Mouse (Mus musculus) left cerebral cortex, adult 18-20 months (tissue): Measurements from ENCODE around the gene Adgrb2. TPM values are rescaled to one million over a fixed set of nuclear protein-coding genes. Genes with fewer than 3 reads are reported as not detected.

Experiments used
- DNase-seq, 2 experiments: peaks; one replicate each; pipeline ENCODE4 v3.0.0; 2021 to 2022; ENCODE audit warnings: low spot score in 2 of 2, mixed read lengths in 1 of 2
- total RNA-seq, 2 experiments: library from RNA; stranded (reverse); gene quantifications; 2 replicates each; pipeline ENCODE4 v1.2.3; 2021

Gene Adgrb2
- total RNA-seq, 2 experiments from 2014 or later: 366 to 382 TPM

- peak; percentile 65 to 75 for DNase-seq
Measured at GRCm38 (mm10) chr4:130023511-130024231, 39.0 kb downstream of the Adgrb2 start.

DNA sequence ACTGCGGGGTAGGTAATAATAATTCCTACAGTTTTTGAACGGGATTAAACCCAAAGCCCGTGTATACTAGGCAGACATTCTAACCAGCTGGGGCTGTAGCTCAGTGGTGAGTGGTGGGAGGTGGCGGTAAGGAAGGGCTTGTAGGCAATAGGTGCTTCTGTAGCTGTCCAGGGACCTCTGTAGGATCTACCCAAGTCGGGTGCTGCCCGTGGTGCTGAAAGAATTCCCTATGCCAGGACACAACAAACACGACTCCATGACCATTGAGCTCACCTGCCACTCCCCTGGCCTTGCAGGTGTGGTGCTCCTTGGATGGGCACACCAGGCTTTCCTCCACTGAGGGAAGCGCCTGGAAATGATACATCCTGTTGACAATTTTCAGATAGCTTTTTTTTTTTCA is 40.9 kb downstream of the Adgrb2 start:
- DNase-seq: no peak

DNA sequence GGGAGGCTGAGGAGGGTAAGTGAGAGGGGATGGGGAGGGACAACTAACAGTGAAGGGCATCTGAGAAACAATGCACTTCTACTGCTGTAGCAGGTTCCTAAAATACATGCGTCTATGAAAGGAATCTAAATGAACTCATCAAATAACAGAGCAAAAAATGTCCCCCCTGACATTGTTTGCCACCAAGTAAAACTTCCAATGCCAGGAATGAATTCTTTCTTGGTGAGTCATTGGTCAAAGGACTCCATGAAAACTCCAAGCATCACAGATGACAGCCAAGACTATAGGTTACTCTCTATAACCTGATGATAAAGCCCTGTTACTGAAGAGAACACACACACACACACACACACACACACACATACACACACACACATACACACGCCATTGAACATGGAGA is 46.5 kb downstream of the Adgrb2 start:
- DNase-seq: no peak

DNA sequence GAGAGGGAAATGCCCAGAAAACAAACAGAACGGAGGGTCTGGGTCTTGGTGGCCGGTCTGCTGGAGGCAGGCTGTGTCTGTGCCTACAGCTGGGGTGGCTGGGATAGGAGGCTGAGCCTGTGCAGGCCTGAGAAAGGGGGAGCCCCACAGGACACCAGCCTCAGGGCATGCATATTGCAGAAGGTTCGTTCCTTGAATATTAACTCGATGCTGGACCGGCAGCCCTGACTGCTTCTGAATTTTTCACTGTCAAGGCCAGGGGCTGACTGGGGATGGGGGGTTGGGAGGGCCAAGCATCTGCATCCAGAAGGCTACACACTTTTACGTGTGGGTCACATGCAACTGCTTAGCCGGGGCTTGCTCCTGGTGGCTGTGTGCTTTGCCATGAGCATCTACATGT is 48.8 kb downstream of the Adgrb2 start:
- DNase-seq: no peak

- DNase-seq: peak in 1 of 2 experiments; percentile 53
Measured at GRCm38 (mm10) chr4:130036112-130036511, 51.4 kb downstream of the Adgrb2 start.

DNA sequence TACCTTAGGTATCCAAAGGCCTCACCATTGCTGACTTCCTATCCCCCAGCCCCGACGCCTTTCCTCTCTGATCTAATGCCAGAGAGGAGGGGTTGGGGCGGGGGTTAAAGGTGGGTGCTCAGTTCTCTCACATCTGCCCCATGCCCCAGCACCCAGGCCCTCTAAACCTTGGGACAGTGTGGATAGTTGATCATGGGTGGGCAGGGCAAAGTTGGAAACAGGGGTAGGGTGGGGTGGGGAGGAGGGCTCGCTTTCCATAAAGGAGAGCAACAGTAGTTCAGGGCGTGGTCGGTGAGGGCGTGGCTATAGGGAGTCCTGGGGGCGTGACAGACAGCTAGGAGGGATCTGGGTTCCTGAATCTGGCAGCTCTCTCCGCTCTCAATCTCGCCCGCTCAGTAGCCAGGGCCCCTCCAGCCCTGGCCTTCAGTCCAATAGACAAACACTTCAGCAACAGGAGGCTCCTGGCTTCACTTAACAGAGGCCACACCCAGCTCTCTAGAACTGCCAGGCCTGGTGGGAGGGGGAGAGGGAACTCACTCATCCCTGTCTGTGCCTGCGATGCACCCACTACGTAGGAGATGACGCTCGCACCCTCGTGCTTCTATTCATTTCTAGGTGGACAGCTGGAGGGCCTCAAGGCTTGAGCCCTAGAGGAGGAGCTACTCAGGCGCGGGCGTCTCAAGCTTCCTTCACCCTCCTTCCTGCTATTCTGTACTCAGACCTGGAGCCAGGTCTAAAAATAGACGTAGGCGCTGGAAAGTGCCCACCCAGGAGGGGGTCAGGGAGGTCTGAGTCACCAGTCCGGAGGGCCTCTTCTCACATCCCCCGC is 52.1 kb downstream of the Adgrb2 start:
- DNase-seq: peak; percentile 69 to 70

DNA sequence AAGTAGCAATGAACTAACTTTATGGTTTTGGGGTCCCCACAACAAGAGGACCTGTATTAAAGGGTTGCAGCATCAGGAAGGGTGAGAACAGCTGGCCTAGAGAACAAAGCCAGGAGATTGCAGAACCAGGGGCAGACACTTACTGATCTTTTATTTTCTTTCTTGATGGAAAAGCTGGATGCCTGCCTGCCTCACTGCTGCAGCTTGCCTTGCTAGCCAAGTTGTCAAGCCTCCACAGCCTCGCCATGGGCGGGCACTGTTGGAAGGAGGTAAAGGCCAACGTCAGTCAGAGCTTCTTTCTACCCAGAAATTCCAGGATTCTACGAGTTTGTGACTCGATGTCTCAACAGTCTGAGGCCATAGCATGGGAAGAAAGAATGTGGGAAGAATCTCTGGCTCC is 54.7 kb downstream of the Adgrb2 start:
- no peak for DNase-seq

GRCm38 (mm10) chr4:130041076-130041475 is 56.4 kb downstream of the Adgrb2 start:
- DNase-seq: no peak

DNA sequence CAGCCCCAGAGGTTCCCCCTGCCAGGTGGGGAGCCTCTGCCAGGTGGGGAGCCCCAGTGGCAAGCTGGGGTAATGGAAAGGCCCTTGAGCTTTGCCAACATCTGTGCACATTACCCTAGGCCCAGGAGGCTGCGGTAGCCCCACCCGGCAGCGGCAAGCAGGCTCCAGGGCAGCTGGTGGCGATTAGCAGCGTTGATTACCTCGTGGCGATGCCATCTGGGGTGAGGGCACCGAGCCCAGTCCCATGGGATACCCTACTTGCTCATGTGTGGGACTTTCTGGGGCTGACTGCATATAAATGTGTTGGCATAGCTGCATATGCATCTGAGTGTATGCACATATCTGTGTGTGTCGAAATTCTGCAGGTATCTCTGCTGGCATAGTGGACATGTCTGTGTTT is 59.5 kb downstream of the Adgrb2 start:
- DNase-seq: no peak

DNA sequence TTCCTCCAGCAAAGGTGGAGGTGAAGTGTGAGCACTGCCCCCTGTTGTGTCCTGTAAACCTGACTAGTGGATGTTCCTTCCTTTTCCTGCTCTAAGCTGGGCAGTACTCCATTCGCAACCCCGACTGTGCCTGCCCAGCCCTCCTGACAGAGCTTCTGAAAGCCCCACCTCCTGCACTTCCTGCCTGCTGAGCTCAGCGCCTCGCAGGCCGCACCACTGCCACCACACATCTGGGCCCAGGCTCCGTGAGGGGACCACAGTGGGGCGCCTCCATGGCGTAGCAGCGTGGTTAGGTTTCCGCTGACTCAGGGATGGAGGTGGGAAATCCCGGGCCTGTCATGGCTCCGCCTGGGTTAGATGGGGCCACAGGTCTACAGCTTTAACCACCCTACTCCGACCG is 60.9 kb downstream of the Adgrb2 start:
- no peak for DNase-seq

DNA sequence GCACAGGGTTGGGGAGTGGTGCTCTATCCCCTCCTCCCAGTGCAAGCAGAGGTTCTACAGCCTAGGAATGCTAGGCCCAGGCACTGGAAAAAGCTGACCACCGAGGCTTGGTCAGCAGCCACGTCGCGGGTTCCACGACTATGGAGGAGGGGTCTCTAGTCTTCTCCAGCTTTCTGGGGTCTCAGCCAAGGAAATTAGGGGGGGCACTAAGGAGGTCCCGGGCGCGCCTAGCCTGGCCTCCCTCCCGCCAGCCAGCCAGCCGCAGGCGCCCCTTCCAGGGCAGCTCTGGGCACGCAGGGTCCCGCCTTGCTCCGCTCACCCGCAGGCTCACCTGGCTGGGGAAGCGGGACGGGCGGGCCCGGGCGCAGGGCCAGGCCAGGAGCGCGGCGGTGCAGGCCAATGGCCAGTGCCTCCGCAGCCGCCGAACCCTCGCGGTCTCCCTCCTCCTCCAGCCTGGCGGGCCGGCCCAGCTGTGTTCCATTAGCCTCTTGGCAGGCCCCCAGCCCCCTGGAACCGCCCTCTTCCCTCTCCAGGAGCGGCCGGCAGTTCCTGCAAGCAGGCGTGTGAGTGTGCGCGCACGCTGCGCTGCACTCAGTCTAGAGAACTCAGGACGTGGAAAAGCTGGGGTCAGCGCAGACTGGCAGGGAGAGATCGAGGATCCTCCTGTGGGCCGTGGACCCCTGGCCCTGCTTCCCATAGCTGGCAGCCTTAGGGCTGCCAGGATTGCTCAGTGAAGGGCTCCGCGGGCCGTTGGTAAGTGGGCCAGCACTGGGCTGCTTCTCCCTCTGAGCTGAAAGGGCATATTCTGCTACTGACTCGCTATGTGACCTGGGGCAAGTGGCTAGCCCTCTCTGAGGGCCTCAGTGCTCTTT is 62.9 kb downstream of the Adgrb2 start, which contains the start of gene Col16a1:
Col16a1 (plus strand) TSS at position 510 of the 872 bp plus-strand sequence.
- DNase-seq: peak; percentile 71 to 73

DNA sequence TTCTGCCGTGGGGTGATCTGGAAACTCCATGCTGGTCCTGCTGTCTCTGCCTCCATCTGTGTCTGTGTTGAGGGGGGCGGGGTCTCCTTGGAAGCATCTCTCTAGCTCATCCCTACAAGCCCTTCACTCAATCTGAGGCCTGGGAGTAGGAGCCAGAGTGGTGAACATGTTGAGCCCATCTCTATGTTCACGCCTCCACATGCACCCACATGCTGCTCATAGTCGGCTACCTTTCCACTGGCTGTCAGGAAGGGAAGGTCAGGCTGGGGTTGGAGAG is 63.5 kb downstream of the Adgrb2 start:
- DNase-seq: no peak

DNA sequence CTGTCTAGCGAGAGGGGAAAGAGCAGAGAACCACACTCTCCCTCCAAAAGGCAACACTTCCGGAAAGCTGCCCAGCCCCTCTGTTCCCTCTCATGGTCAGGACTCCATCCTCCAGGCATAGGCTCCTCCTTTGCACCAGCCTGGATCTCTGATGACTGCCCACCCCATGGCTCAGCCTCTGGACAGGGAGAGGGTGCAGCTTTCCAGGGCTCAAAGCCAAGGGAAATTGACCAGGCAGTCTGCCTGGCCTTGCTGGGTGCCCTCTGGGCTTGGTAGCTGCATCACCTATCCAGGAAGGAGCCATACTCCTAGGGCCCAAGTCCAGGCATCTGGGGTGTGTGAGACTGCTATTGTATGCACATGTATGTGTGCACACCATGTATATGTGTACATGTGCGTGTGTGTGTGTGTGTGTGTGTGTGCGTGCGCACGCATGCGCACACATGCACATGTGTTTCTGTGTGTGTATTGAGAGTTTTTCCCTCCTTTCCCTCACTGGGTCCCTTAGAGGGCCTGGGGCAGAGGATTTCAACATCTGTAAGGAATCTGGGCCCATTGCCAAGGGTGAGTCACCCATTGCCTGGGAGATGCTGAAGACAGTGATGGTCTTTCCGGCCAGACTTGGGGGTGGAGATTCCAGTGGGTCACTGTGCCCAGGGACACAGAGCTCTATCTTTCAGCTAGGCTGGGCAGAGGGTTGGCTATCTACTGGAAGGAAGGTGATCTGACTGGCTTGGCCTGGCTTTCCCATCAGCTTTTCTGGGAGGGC is 65.6 kb downstream of the Adgrb2 start:
- DNase-seq: peak in 1 of 2 experiments; percentile 42

DNA sequence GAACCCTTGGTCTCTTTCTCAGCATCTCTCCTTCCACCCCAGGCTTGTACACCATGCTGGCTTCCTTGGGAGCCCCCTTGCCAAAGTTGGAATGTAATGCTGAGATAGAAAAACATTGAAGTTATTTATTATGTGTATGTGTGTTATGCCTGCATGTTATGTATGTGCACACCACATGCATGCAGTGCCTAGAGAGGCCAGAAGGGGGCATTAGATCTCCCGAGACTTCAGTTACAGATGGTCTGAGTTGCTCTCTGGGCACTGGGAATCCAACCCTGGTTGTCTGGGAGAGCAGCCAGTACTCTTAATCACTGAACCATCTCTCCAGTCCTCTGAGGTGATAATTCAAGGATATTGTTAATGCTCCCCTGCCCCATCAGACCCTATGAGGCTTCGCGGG is 67.6 kb downstream of the Adgrb2 start:
- no peak for DNase-seq

DNA sequence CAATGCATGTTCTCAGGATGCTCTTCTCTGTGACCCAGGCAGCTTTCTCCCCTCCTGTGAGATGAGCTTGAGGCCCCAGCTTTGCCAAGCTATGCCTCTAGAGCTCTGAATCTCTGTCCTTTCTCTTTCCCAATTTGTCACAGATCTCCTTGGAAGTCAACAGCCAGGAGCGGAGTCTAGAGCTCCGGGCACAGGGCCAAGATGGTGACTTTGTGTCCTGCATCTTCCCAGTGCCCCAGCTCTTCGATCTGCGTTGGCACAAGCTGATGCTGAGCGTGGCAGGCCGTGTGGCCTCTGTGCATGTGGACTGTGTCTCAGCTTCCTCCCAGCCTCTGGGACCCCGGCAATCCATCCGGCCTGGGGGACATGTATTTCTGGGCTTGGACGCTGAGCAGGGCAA is 68.4 kb downstream of the Adgrb2 start:
- no peak for DNase-seq

DNA sequence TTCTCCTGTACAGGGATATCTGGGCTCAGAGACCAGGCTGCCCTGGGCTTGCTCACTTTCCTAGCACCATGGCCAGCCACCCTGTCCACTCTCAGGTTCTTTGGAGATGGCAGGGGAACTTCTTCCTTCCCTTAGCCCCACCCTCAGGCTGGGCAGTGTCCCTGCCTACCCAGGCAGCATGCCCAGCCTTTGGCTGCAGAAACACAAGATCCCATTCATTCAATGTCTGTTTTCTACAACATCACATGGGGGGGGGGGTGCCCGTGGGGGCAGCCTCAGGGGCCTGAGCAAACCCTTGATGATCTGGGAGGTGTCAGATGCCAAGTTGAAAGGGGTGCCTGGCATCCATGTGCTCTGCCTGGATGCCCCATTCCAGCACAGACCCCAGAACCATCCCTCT is 70.1 kb downstream of the Adgrb2 start:
- DNase-seq: no peak

DNA sequence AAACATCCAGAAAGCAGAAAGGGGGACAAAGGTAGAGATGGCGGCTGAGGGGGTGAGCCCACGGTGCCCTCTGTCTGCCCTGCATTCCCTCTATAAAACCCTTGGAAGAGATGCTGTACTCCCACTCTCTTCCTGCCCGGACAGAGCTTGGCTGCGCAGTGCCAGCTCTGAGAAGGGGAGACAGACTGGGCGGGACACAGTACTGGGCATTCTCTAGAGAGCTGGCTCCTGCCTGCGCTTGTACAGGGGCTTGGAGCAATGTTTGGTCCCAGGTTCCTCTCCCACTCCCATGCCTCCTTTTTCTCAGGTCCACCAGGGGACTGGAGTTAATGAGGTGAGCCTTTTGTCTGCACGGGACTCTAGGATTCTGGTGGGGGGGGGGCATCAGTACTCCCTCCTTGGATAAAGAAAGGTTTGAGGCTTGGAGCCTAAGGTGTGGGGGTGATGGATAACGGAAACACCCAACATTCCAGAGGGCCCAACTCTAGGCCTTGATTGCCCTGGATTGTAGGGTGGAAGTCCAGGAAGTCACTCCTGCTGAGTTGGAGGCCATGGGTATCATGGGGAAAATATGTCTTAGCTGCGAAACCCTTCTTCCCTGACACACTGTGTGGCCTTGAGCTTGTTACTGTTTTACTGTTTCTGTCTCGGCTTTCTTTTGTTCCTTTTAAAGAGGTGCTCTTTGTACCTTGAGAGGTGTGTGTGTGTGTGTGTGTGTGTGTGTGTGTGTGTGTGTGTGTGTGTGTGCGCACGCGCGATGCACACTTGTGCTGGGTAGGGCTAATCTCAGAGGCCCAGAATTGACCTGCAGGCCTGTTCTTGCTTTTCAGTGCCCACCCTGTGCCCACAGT is 70.7 kb downstream of the Adgrb2 start:
- no peak for DNase-seq

DNA sequence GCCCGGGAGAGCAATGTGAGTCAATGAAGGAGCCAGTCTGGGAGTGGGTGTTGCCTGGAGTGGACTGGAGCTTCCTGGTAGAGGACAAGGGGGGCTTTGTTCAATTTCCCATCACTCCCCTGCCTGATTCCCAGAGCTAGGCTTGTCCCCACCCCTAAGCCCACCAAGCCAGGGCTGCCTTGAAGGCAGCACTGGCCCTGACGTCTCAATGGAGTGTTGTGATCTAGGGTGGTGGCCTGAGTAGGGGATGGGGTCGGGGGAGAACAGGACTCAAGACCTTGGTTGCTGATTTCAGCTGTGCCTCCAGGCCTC is 71.3 kb downstream of the Adgrb2 start:
- DNase-seq: no peak

DNA sequence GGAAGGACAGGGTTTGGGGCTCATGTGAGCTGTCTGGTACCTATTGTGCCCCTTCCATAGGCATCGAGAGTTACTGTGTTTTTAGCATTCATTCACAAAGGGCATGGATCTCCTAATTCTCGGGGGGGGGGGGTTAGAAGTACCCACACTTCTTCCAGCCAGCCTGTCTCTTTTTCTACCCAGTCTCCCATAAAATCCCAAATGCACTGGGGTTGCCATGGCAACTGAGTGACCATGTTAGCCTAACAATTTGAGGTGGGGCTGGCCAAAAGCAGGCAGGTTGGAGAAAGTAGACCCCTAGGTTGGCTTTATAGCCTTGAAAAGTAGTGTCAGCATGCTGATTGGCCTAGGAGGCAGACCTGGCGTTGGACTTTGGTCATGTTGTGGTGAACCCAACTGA is 71.8 kb downstream of the Adgrb2 start:
- DNase-seq: no peak

GRCm38 (mm10) chr4:130060937-130061336 is 76.3 kb downstream of the Adgrb2 start:
- no peak for DNase-seq
